10 mouse cellular contexts compared by ENCODE assay signal in the genomic region with DNA sequence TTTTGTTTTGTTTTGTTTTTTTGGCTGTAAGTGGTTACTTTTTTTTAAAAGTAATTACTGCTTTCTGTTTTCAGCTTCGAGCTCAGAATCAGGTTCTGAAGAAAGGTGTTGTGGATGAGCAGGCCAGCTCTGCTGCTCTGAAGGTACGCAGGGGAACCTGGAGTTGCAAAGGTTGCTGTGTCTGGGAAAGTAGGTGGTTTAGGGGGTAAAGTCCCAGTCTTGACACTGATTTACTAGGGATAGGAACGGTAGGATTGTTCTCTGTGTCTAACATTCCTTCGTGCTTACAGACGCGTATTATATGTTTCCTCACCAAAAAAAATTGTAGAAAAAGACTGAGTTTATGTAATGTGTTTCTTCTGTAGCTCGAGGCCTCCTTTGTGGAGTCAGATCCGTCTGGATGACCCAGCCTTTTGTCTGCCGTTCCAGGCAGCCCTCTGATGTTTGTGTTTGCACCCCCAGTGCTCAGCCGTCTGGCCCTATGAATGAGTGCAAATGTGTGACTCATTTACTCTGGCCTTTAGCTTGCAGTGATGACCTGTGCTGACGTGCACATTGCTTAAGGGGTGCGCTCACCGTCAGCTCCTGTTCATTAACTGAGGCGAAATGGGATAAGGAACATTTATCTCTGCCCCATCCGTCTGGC. TPM values are rescaled to one million over a fixed set of nuclear protein-coding genes. Genes with fewer than 3 reads are reported as not detected.
DNase-seq lines count a peak whose midpoint lies in the region; ATAC-seq and TF ChIP-seq lines count a peak whose summit lies in the region.
"Had no signal": no experiment of that assay in that cellular context is flagged by ENCODE, and none has a peak within 500 bp of the region (broad histone marks: within the 10 kb centered on the region; RNA-seq: fewer than 3 reads in every experiment).

No protein-coding gene starts in this region.

- peak; percentile 38 for DNase-seq in hindbrain, embryonic 10.5 days (ENCODE audit: low spot score)
- DNase-seq in hindbrain, postnatal 0 days (ENCODE audit: low spot score) = no peak
- DNase-seq in kidney, postnatal 10 days = peak; percentile 55
- no peak for DNase-seq in heart, postnatal 25 days (ENCODE audit: low spot score)
- no peak for DNase-seq in heart, adult 18-20 months
- DNase-seq in thymus, postnatal 0 days (ENCODE audit: low spot score) = no peak

- WGBS in hindbrain, embryonic 10.5 days = 38% methylated on average over 15 of the region's 15 CpGs
- WGBS in hindbrain, postnatal 0 days = 37% methylated on average over 15 of the region's 15 CpGs
- WGBS in embryonic facial prominence, embryonic 13.5 days = 28% methylated on average over 15 of the region's 15 CpGs
- WGBS in small intestine, adult 2 months = 28% methylated on average over 15 of the region's 15 CpGs

- intact Hi-C loops in heart, postnatal 25 days (cut with DNase I) = no loop called here

- TF ChIP-seq POLR2A in small intestine, adult 2 months (IDR thresholded peaks at IDR 0.05; ENCODE audit: low read depth, low read length) = no peak

- H3K9ac ChIP-seq in hindbrain, postnatal 0 days (replicated peaks; ENCODE audit: low read length) = no peak overlapping the region
- H3K9ac ChIP-seq in embryonic facial prominence, embryonic 13.5 days = 0 out of 2 replicates have a peak overlapping the region, but pooled peaks have one; percentile 36
- H3K9ac ChIP-seq: lung, embryonic 15.5 days had no signal

- H3K27ac ChIP-seq in hindbrain, embryonic 10.5 days = peak overlapping the region; percentile 78
- no peak overlapping the region for H3K27ac ChIP-seq in hindbrain, postnatal 0 days
- H3K27ac ChIP-seq in embryonic facial prominence, embryonic 13.5 days = no peak overlapping the region; the same call in 1 of the 2 replicates
- peak overlapping the region; percentile 64 for H3K27ac ChIP-seq in small intestine, adult 2 months (ENCODE audit: insufficient read depth, low read depth, low read length)
- H3K27ac ChIP-seq: lung, embryonic 15.5 days had no signal

- ATAC-seq in hindbrain, postnatal 0 days = no peak
- no peak for ATAC-seq in embryonic facial prominence, embryonic 13.5 days (ENCODE audit: insufficient number of reproducible peaks, insufficient read depth, low FRiP score, low TSS enrichment, low read depth)

- H3K4me2 ChIP-seq in hindbrain, postnatal 0 days (ENCODE audit: low read depth, low read length) = no peak overlapping the region
- no peak overlapping the region for H3K4me2 ChIP-seq in embryonic facial prominence, embryonic 13.5 days
- H3K4me2 ChIP-seq: lung, embryonic 15.5 days had no signal

- peaks cover 28% of the 10 kb centered on the region for H3K36me3 ChIP-seq in hindbrain, embryonic 10.5 days
- peaks cover 16% of the 10 kb centered on the region; the same call in 1 of the 2 replicates for H3K36me3 ChIP-seq in hindbrain, postnatal 0 days (ENCODE audit: insufficient read depth, low read length)
- peaks cover 31% of the 10 kb centered on the region for H3K36me3 ChIP-seq in embryonic facial prominence, embryonic 13.5 days
- peaks cover 19% of the 10 kb centered on the region for H3K36me3 ChIP-seq in small intestine, adult 2 months (ENCODE audit: control insufficient read depth, insufficient read depth, low read length)

- no peak overlapping the region for H3K4me3 ChIP-seq in hindbrain, embryonic 10.5 days
- no peak overlapping the region for H3K4me3 ChIP-seq in hindbrain, postnatal 0 days (ENCODE audit: low read length)
- H3K4me3 ChIP-seq in embryonic facial prominence, embryonic 13.5 days = no peak overlapping the region
- H3K4me3 ChIP-seq in small intestine, adult 2 months (ENCODE audit: low read depth, low read length) = no peak overlapping the region
- H3K4me3 ChIP-seq: erythroblast, embryonic 14.5 days; lung, embryonic 15.5 days had no signal

- H3K27me3 ChIP-seq in hindbrain, embryonic 10.5 days (ENCODE audit: insufficient read depth, poor library complexity, severe bottlenecking) = no peaks in the 10 kb centered on the region
- no peaks in the 10 kb centered on the region for H3K27me3 ChIP-seq in hindbrain, postnatal 0 days (ENCODE audit: insufficient read depth, low read length)
- H3K27me3 ChIP-seq in embryonic facial prominence, embryonic 13.5 days = no peaks in the 10 kb centered on the region
- H3K27me3 ChIP-seq in small intestine, adult 2 months (ENCODE audit: control insufficient read depth, insufficient read depth, low read length) = no peaks in the 10 kb centered on the region
- H3K27me3 ChIP-seq: lung, embryonic 15.5 days had no signal

- TF ChIP-seq CTCF in hindbrain, postnatal 0 days (IDR thresholded peaks at IDR 0.05; ENCODE audit: low read depth) = no peak
- no peak for TF ChIP-seq CTCF in small intestine, adult 2 months (IDR thresholded peaks at IDR 0.05; ENCODE audit: extremely low read depth, insufficient read length, insufficient replicate concordance, low read depth, low read length)

- H3K9me3 ChIP-seq in hindbrain, embryonic 10.5 days = no peaks in the 10 kb centered on the region
- H3K9me3 ChIP-seq in hindbrain, postnatal 0 days (ENCODE audit: low read length) = no peaks in the 10 kb centered on the region
- H3K9me3 ChIP-seq in embryonic facial prominence, embryonic 13.5 days = no peaks in the 10 kb centered on the region
- H3K9me3 ChIP-seq: lung, embryonic 15.5 days had no signal

- peaks cover 7% of the 10 kb centered on the region for H3K4me1 ChIP-seq in hindbrain, embryonic 10.5 days (replicated peaks)
- no peaks in the 10 kb centered on the region for H3K4me1 ChIP-seq in hindbrain, postnatal 0 days (ENCODE audit: insufficient read depth, low read length)
- 0 out of 2 replicates have a peak, but pooled peaks cover 5% of the 10 kb centered on the region for H3K4me1 ChIP-seq in embryonic facial prominence, embryonic 13.5 days
- peaks cover 7% of the 10 kb centered on the region for H3K4me1 ChIP-seq in small intestine, adult 2 months (ENCODE audit: control insufficient read depth, insufficient read depth, insufficient read length, low read length)
- H3K4me1 ChIP-seq: lung, embryonic 15.5 days had no signal

RNA-seq across cellular contexts. Expression of a gene that starts 13.0 kb away (rescaled TPM):
- polyA plus RNA-seq in hindbrain, embryonic 10.5 days (2016; fragmentation: Nextera tagmentation; extraction: Ambion mirVana) = 18.3 and 18.9 TPM in 2 replicates
- 43.7 and 54.5 TPM in 2 replicates for total RNA-seq in hindbrain, postnatal 0 days (2014; rRNA removed)
- polyA plus RNA-seq in hindbrain, postnatal 0 days (2015; fragmentation: Nextera tagmentation; extraction: Ambion mirVana) = 29.2 and 32.2 TPM in 2 replicates
- 19.6 and 26.8 TPM in 2 replicates for polyA plus RNA-seq in embryonic facial prominence, embryonic 13.5 days (2015; fragmentation: Nextera tagmentation; extraction: Ambion mirVana)
- polyA plus RNA-seq in small intestine, adult 2 months (2012; rRNA removed) = 7.7 and 15.7 TPM in 2 replicates
- total RNA-seq in heart, postnatal 25 days (2021) = 10 to 100 TPM in 1 of 2 experiments, 1 to 10 TPM in 1; 8.4 to 10.2 TPM
- 10 to 100 TPM; 10.1 to 10.8 TPM for total RNA-seq in heart, adult 18-20 months (2021)
- 31.0 and 33.8 TPM in 2 replicates for polyA plus RNA-seq in thymus, postnatal 0 days (2015; fragmentation: Nextera tagmentation; extraction: Ambion mirVana)

RNA-seq across cellular contexts. Expression of a gene that starts 54.6 kb away (rescaled TPM):
- polyA plus RNA-seq in hindbrain, embryonic 10.5 days (2016; fragmentation: Nextera tagmentation; extraction: Ambion mirVana) = 1.4 and 2.3 TPM in 2 replicates
- total RNA-seq in hindbrain, postnatal 0 days (2014; rRNA removed) = 2.5 and 2.9 TPM in 2 replicates
- polyA plus RNA-seq in hindbrain, postnatal 0 days (2015; fragmentation: Nextera tagmentation; extraction: Ambion mirVana) = 1.6 and 1.8 TPM in 2 replicates
- 8.2 and 9.6 TPM in 2 replicates for polyA plus RNA-seq in embryonic facial prominence, embryonic 13.5 days (2015; fragmentation: Nextera tagmentation; extraction: Ambion mirVana)
- polyA plus RNA-seq in small intestine, adult 2 months (2012; rRNA removed) = 2.3 and 5.4 TPM in 2 replicates
- 10 to 100 TPM; 18.5 to 23.7 TPM for total RNA-seq in heart, postnatal 25 days (2021)
- total RNA-seq in heart, adult 18-20 months (2021) = 10 to 100 TPM; 19.3 to 20.6 TPM
- 3.4 and 3.8 TPM in 2 replicates for polyA plus RNA-seq in thymus, postnatal 0 days (2015; fragmentation: Nextera tagmentation; extraction: Ambion mirVana)
- polyA plus RNA-seq: erythroblast, embryonic 14.5 days had no signal

Comparison
In these comparisons a context has a peak if more than half of its experiments do, and no peak if none do; other contexts are left out.
1. DNase-seq: peak in hindbrain, embryonic 10.5 days (single experiment) and kidney, postnatal 10 days (single experiment); none in hindbrain, postnatal 0 days (single experiment), heart, postnatal 25 days (single experiment), heart, adult 18-20 months (0 of 2) and thymus, postnatal 0 days (single experiment).
2. H3K27ac ChIP-seq: peak in hindbrain, embryonic 10.5 days (single experiment) and small intestine, adult 2 months (single experiment); none in hindbrain, postnatal 0 days (single experiment) and embryonic facial prominence, embryonic 13.5 days (single experiment).